Mouse (Mus musculus) left cerebral cortex, postnatal 36 days (tissue): ENCODE data around the gene Pla2g6. TPM values are rescaled to one million over a fixed set of nuclear protein-coding genes. Genes with fewer than 3 reads are reported as not detected.

Source experiments
- DNase-seq, 2 experiments: peaks; one replicate each; pipeline ENCODE4 v3.0.0; 2021 to 2022; ENCODE audit warnings: low spot score in 2 of 2, mixed read lengths in 1 of 2
- intact Hi-C: fragments of 180-260 bp; cut with DNase I; formaldehyde crosslinking; loops from one replicate; pipeline ENCODE4 v1.15.1; 2025
- total RNA-seq, 2 experiments: library from RNA; stranded (reverse); gene quantifications; 2 replicates each; pipeline ENCODE4 v1.2.3; 2021

Gene Pla2g6
- total RNA-seq, 2 experiments from 2014 or later = 21.7 to 25.9 TPM

- DNase-seq = no peak
- intact Hi-C loops = no loop called here
Observed at GRCm38 (mm10) chr15:79325742-79326141, 2.4 kb downstream of the Pla2g6 start.

- no peak for DNase-seq
- intact Hi-C loops = no loop called here
Observed at GRCm38 (mm10) chr15:79324373-79324772, 3.8 kb downstream of the Pla2g6 start.

GRCm38 (mm10) chr15:79323791-79324155, 4.4 kb downstream of the Pla2g6 start:
- intact Hi-C loops = no loop called here

GRCm38 (mm10) chr15:79322991-79323790, 5.0 kb downstream of the Pla2g6 start:
- intact Hi-C loops = no loop called here
- DNase-seq = no peak

More at GRCm38 (mm10) chr15:79323791-79324155, 4.4 kb downstream of the Pla2g6 start:
- no peak for DNase-seq

GRCm38 (mm10) chr15:79322281-79322990, 5.8 kb downstream of the Pla2g6 start:
- intact Hi-C loops = no loop called here
- DNase-seq = no peak

GRCm38 (mm10) chr15:79321733-79322190, 6.4 kb downstream of the Pla2g6 start:
- DNase-seq = no peak
- intact Hi-C loops = no loop called here

- intact Hi-C loops = no loop called here
- DNase-seq = no peak
Observed at GRCm38 (mm10) chr15:79313848-79314369, 14.3 kb downstream of the Pla2g6 start.

GRCm38 (mm10) chr15:79307861-79308260, 20.3 kb downstream of the Pla2g6 start:
- intact Hi-C loops = no loop called here
- DNase-seq = no peak

- DNase-seq = no peak
- intact Hi-C loops = no loop called here
Observed at GRCm38 (mm10) chr15:79306043-79306637, 22.1 kb downstream of the Pla2g6 start.

- no peak for DNase-seq
- intact Hi-C loops = no loop called here
Observed at GRCm38 (mm10) chr15:79304832-79305231, 23.4 kb downstream of the Pla2g6 start.

GRCm38 (mm10) chr15:79303725-79304124, 24.5 kb downstream of the Pla2g6 start:
- no peak for DNase-seq
- intact Hi-C loops = no loop called here

GRCm38 (mm10) chr15:79299563-79300155, 28.5 kb downstream of the Pla2g6 start:
- intact Hi-C loops = no loop called here
- DNase-seq = no peak

GRCm38 (mm10) chr15:79298553-79298952, 29.6 kb downstream of the Pla2g6 start:
- DNase-seq = no peak
- intact Hi-C loops = no loop called here

GRCm38 (mm10) chr15:79292779-79293178, 35.4 kb downstream of the Pla2g6 start:
- no peak for DNase-seq
- intact Hi-C loops = no loop called here

- DNase-seq = no peak
- intact Hi-C loops = no loop called here
Observed at GRCm38 (mm10) chr15:79290340-79290739, 37.9 kb downstream of the Pla2g6 start.

- no peak for DNase-seq
- intact Hi-C loops = no loop called here
Observed at GRCm38 (mm10) chr15:79289441-79289840, 38.7 kb downstream of the Pla2g6 start.

GRCm38 (mm10) chr15:79288387-79288786, 39.8 kb downstream of the Pla2g6 start:
- intact Hi-C loops = no loop called here
- DNase-seq = no peak

- no peak for DNase-seq
- intact Hi-C loops = no loop called here
Observed at GRCm38 (mm10) chr15:79287091-79287490, 41.1 kb downstream of the Pla2g6 start.

- intact Hi-C loops = no loop called here
Observed at GRCm38 (mm10) chr15:79286141-79286540, 42.0 kb downstream of the Pla2g6 start.

GRCm38 (mm10) chr15:79285399-79285798, 42.8 kb downstream of the Pla2g6 start, which contains the start of gene Baiap2l2:
Baiap2l2 (minus strand) TSS chr15:79285537.
- DNase-seq = no peak
- intact Hi-C loops = no loop called here

More at GRCm38 (mm10) chr15:79286141-79286540, 42.0 kb downstream of the Pla2g6 start:
- no peak for DNase-seq
